Mouse (Mus musculus) heart, postnatal 4 days (tissue): Measurements from ENCODE around the gene Aspg. TPM values are rescaled to one million over a fixed set of nuclear protein-coding genes. Genes with fewer than 3 reads are reported as not detected.
A peak's percentile ranks its signal among the peaks of the same experiment; 100 is the strongest.

ENCODE experiments used
- DNase-seq: peaks from one replicate; pipeline ENCODE4 v3.0.0; 2021
- total RNA-seq, 2 experiments: library from RNA; stranded (reverse); gene quantifications; 2 replicates each; pipeline ENCODE4 v1.2.3; 2021

Aspg gene
- total RNA-seq, 2 experiments from 2014 or later, result 0.20 to 0.26 TPM

GRCm38 (mm10) chr12:112113710-112114109, 7.2 kb downstream of the Aspg start:
- peak; percentile 93 for DNase-seq

GRCm38 (mm10) chr12:112117006-112117405, 10.5 kb downstream of the Aspg start:
- DNase-seq, result no peak

GRCm38 (mm10) chr12:112117649-112118048, 11.2 kb downstream of the Aspg start:
- no peak for DNase-seq

GRCm38 (mm10) chr12:112121188-112121587, 14.7 kb downstream of the Aspg start:
- DNase-seq, result no peak

- no peak for DNase-seq
These were observed 19.4 kb downstream of the Aspg start for GRCm38 (mm10) chr12:112125903-112126302.

GRCm38 (mm10) chr12:112126931-112127635, 20.6 kb downstream of the Aspg start:
- no peak for DNase-seq

GRCm38 (mm10) chr12:112128526-112128925, 22.0 kb downstream of the Aspg start:
- no peak for DNase-seq

- DNase-seq, result no peak
These were observed 22.9 kb downstream of the Aspg start for GRCm38 (mm10) chr12:112129300-112129856.

- peak; percentile 66 for DNase-seq
These were observed 23.8 kb downstream of the Aspg start for GRCm38 (mm10) chr12:112130161-112130860.

GRCm38 (mm10) chr12:112130957-112131356, 24.5 kb downstream of the Aspg start:
- no peak for DNase-seq

GRCm38 (mm10) chr12:112140231-112140630, 33.8 kb downstream of the Aspg start:
- DNase-seq, result peak; percentile 58

- no peak for DNase-seq
These were observed 34.3 kb downstream of the Aspg start for GRCm38 (mm10) chr12:112140745-112141144.

GRCm38 (mm10) chr12:112141300-112141699, 34.8 kb downstream of the Aspg start:
- peak; percentile 79 for DNase-seq

GRCm38 (mm10) chr12:112143116-112143832, 36.8 kb downstream of the Aspg start:
- DNase-seq, result no peak

- DNase-seq, result no peak
These were observed 37.3 kb downstream of the Aspg start for GRCm38 (mm10) chr12:112143833-112144201.

GRCm38 (mm10) chr12:112144377-112145115, 38.1 kb downstream of the Aspg start:
- no peak for DNase-seq

- peak; percentile 92 for DNase-seq
These were observed 38.9 kb downstream of the Aspg start for GRCm38 (mm10) chr12:112145211-112145874.

GRCm38 (mm10) chr12:112145875-112146651, 39.6 kb downstream of the Aspg start, which contains the start of gene Kif26a:
TSS of gene Kif26a (plus strand) at chr12:112146208.
- DNase-seq, result peak; percentile 67

GRCm38 (mm10) chr12:112147365-112147764, 40.9 kb downstream of the Aspg start:
- DNase-seq, result peak; percentile 45

GRCm38 (mm10) chr12:112150011-112150410, 43.5 kb downstream of the Aspg start:
- no peak for DNase-seq
